In the genomic region with DNA sequence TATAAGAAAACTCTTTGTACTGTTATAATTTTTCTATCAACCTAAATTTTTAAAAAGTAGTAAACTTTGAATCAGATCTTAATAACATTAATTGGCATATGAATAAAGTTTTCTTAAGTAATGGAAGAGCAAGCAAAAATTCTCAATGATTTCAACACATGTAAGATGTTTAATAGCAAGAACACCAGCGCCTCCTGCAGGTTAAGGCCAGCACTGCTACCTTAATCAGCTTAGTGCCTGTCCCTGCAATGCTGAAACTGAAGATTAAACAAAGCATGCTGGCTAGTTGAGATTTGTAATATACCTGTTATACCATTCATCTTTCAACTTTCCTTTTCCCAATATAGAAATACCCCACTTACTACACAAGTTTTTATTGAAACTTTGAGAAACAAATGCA, we compare ENCODE assay signal across 8 mouse cellular contexts. TPM values are rescaled to one million over a fixed set of nuclear protein-coding genes. Genes with fewer than 3 reads are reported as not detected.
A peak's percentile ranks its signal among the peaks of the same experiment; 100 is the strongest.
DNase-seq lines count a peak whose midpoint lies in the region; ATAC-seq and TF ChIP-seq lines count a peak whose summit lies in the region.

No protein-coding gene starts in this region.

- WGBS in liver, adult 2 months, result 14% methylated on average over 1 of the region's 1 CpGs
- 18% methylated on average over 1 of the region's 1 CpGs for WGBS in neural tube, embryonic 11.5 days

- TF ChIP-seq POLR2A in liver, adult 2 months (IDR thresholded peaks at IDR 0.05; ENCODE audit: extremely low read depth, insufficient read depth, low read length), result no peak

- H3K9me3 ChIP-seq in neural tube, embryonic 11.5 days (ENCODE audit: control insufficient read depth, low read length), result no peaks in the 10 kb centered on the region

- ATAC-seq in neural tube, embryonic 11.5 days (ENCODE audit: insufficient read depth, low FRiP score, low TSS enrichment), result no peak

- H3K4me2 ChIP-seq in neural tube, embryonic 11.5 days (ENCODE audit: low read depth), result no peak overlapping the region

- H3K27ac ChIP-seq in liver, adult 2 months (replicated peaks; ENCODE audit: insufficient read depth, low read depth, low read length), result no peak overlapping the region
- no peak overlapping the region for H3K27ac ChIP-seq in neural tube, embryonic 11.5 days (ENCODE audit: low read depth, low read length)

- peak; percentile 74 for TF ChIP-seq CTCF in liver, adult 2 months (IDR thresholded peaks at IDR 0.05; ENCODE audit: low read depth, low read length)

- H3K79me2 ChIP-seq in liver, adult 2 months (ENCODE audit: control insufficient read depth, insufficient read depth, low read length), result peaks cover 4% of the 10 kb centered on the region; the same call in 1 of the 2 replicates

- DNase-seq in ovary, postnatal 10 days (ENCODE audit: low spot score), result peak; percentile 69
- no peak for DNase-seq in ovary, adult 18-20 months (ENCODE audit: low spot score)
- peak; percentile 71 for DNase-seq in c-Kit-positive CD71-positive TER-119-positive erythroid progenitor cells, embryonic 14.5 days (ENCODE audit: low spot score)
- DNase-seq in frontal cortex, adult 2 months (ENCODE audit: extremely low spot score in 1 of 2, low spot score in 1 of 2), result peak; percentile 53 to 94
- DNase-seq in kidney, adult 8-10 months, result peak; percentile 67 to 90
- peak; percentile 50 for DNase-seq in liver, adult 2 months (ENCODE audit: extremely low read depth, low read depth, low spot score)
- peak; percentile 81 for DNase-seq in neural tube, embryonic 11.5 days (ENCODE audit: low spot score)
- peak; percentile 21 to 38 for DNase-seq in thymus, adult 18-20 months

- H3K36me3 ChIP-seq in liver, adult 2 months (ENCODE audit: control insufficient read depth, insufficient read depth, low read length), result peaks cover 43% of the 10 kb centered on the region
- H3K36me3 ChIP-seq in neural tube, embryonic 11.5 days (ENCODE audit: control insufficient read depth, insufficient read depth, low read length), result peaks cover 18% of the 10 kb centered on the region

- no peaks in the 10 kb centered on the region for H3K27me3 ChIP-seq in liver, adult 2 months (ENCODE audit: control insufficient read depth, insufficient read depth, low read length)
- no peaks in the 10 kb centered on the region for H3K27me3 ChIP-seq in neural tube, embryonic 11.5 days (ENCODE audit: control insufficient read depth, insufficient read depth, low read length)

- H3K4me3 ChIP-seq in liver, adult 2 months (ENCODE audit: insufficient read depth, low read depth, low read length), result no peak overlapping the region
- no peak overlapping the region for H3K4me3 ChIP-seq in neural tube, embryonic 11.5 days (ENCODE audit: low read depth, low read length)

- no peak overlapping the region for H3K9ac ChIP-seq in liver, adult 2 months (ENCODE audit: low read depth, low read length)
- H3K9ac ChIP-seq in neural tube, embryonic 11.5 days (ENCODE audit: low read length), result no peak overlapping the region

- H3K4me1 ChIP-seq in liver, adult 2 months (ENCODE audit: control insufficient read depth, insufficient read depth, low read length), result 0 out of 2 replicates have a peak, but pooled peaks cover 2% of the 10 kb centered on the region
- 0 out of 2 replicates have a peak, but pooled peaks cover 2% of the 10 kb centered on the region for H3K4me1 ChIP-seq in neural tube, embryonic 11.5 days (ENCODE audit: control insufficient read depth, insufficient read depth, low read length)

RNA-seq across cellular contexts. Expression of a gene that starts 5.7 kb away (rescaled TPM):
- polyA plus RNA-seq in frontal cortex, adult 2 months (2012; rRNA removed), result 67.3 and 68.3 TPM in 2 replicates
- 82.1 and 87.2 TPM in 2 replicates for total RNA-seq in liver, adult 2 months (2014; rRNA removed)
- 15.9 and 21.8 TPM in 2 replicates for polyA plus RNA-seq in liver, adult 2 months (2012; rRNA removed)
- 236 and 241 TPM in 2 replicates for polyA plus RNA-seq in neural tube, embryonic 11.5 days (2014; fragmentation: Nextera tagmentation; extraction: Ambion mirVana)
